Mouse (Mus musculus): ENCODE measurements around the gene Nlrc5. TPM values are rescaled to one million over a fixed set of nuclear protein-coding genes. Genes with fewer than 3 reads are reported as not detected.

The Nlrc5 gene
- polyA plus RNA-seq, 1 experiment from 2014 or later: not detected

DNA sequence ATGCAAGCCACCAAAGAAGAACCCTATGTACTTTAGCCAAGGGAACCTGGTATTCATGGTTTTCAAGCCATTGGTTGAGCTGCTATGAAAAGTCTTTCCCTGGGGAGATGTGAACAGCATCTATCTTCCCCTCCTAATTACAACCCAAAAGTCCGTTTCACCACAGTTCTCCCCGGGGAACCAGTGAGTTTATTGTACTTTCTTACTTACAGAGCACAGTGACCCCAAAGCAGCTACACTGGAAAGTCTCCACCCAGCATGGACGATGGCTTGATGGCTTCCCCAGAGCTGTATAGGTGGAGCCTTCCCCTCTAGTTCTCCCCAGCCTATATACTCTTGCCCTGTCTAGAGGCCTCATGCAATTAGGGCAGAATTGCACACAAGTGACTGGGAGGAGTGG, 1.9 kb upstream of the Nlrc5 start:
- Histone ChIP-seq H3K4me3 (no peak overlapping the region), H3K27me3 (ENCODE audit: low read depth, poor library complexity, severe bottlenecking) (peaks cover 47% of the 10 kb centered on the region), H3K9me3 (replicated peaks) (no peaks in the 10 kb centered on the region), H3K36me3 (no peaks in the 10 kb centered on the region), H3K27ac (no peak overlapping the region), H3K4me1 (peaks cover 14% of the 10 kb centered on the region)
- WGBS: 80% methylated on average over 3 of the region's 3 CpGs
- DNase-seq (ENCODE audit: low spot score): no peak

DNA sequence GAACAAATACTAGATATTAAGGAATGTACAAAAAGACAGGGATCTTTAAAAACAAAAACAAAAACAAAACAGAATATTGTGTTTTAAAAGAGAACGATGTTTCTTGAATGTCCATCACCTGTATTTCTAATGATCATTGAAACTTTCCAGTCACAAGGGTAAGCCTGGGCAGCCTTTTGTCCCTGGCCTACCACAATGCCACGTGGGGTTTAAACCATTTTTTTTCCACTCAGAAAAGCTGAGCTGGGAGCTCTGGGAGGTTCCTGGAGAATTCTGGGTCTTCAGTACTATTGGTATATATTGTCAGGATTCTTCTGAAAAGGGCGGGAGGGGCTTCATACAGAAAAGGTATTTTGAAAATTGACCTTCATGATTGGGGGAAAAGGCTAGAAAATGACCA, 802 bp downstream of the Nlrc5 start:
- H3K4me1 ChIP-seq: peaks cover 14% of the 10 kb centered on the region
- DNase-seq (ENCODE audit: low spot score): no peak
- H3K27ac ChIP-seq: no peak overlapping the region
- H3K36me3 ChIP-seq: no peaks in the 10 kb centered on the region
- no peaks in the 10 kb centered on the region for H3K9me3 ChIP-seq (replicated peaks)
- H3K4me3 ChIP-seq: no peak overlapping the region
- H3K27me3 ChIP-seq (ENCODE audit: low read depth, poor library complexity, severe bottlenecking): peaks cover 47% of the 10 kb centered on the region
- 84% methylated on average over 3 of the region's 3 CpGs for WGBS

- no peak for DNase-seq (ENCODE audit: low spot score)
- no peak overlapping the region for H3K4me3 ChIP-seq
- peaks cover 47% of the 10 kb centered on the region for H3K27me3 ChIP-seq (ENCODE audit: low read depth, poor library complexity, severe bottlenecking)
- 91% methylated on average over 15 of the region's 15 CpGs for WGBS
- no peaks in the 10 kb centered on the region for H3K36me3 ChIP-seq
- H3K9me3 ChIP-seq (replicated peaks): no peaks in the 10 kb centered on the region
- H3K27ac ChIP-seq: no peak overlapping the region
- peaks cover 14% of the 10 kb centered on the region for H3K4me1 ChIP-seq
Observed at GRCm38 (mm10) chr8:94435397-94436111, 1.4 kb downstream of the Nlrc5 start.

DNA sequence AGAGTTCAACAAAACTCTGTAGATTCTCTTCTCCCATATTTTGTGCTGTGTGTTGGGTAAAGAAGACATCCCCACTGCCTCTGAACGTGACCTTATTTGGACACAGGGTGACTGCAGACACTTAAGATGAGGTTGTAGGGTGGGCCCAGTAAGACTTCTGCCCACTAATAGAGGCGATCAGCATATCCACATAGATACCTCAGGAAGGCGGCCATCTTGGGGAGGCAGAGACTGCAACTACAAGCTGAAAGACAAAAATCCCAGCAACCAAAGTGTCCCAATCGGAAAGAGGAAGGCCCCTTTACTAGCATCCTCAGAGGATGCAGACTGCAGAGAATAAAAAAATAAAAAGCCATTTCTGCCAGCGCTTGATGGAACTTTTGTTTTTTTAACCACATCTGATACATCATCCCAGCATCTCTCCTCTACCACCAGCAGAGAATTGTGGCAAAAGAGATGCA, 2.0 kb downstream of the Nlrc5 start:
- WGBS: 90% methylated on average over 5 of the region's 5 CpGs
- no peak for DNase-seq (ENCODE audit: low spot score)

DNA sequence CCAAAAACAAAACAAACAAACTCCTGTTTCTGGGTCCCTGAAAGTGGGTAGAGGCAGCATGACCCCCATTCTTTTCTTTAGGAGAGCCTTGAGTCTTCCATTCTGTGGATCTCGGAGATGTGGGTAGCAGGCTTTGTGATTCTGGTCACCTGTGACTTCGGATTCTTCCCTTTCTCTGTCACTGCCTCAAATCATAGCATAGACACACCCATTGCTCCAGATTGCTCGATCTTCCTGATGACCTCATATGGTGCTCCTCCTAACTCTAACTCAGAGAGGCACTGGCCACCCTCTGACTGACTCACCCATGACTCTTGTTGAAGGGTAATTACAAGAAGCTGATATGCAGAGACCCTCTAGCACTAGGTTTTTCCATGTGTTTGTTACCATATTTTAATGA, 2.7 kb downstream of the Nlrc5 start:
- H3K36me3 ChIP-seq: no peaks in the 10 kb centered on the region
- peaks cover 45% of the 10 kb centered on the region for H3K27me3 ChIP-seq (ENCODE audit: low read depth, poor library complexity, severe bottlenecking)
- no peaks in the 10 kb centered on the region for H3K9me3 ChIP-seq (replicated peaks)
- no peak overlapping the region for H3K27ac ChIP-seq
- peaks cover 9% of the 10 kb centered on the region for H3K4me1 ChIP-seq
- no peak for DNase-seq (ENCODE audit: low spot score)
- H3K4me3 ChIP-seq: no peak overlapping the region
- 86% methylated on average over 3 of the region's 3 CpGs for WGBS

More for the DNA sequence above, 2.0 kb downstream of the Nlrc5 start:
- Histone ChIP-seq H3K27me3 (ENCODE audit: low read depth, poor library complexity, severe bottlenecking) (peaks cover 47% of the 10 kb centered on the region), H3K36me3 (no peaks in the 10 kb centered on the region), H3K4me3 (no peak overlapping the region), H3K9me3 (replicated peaks) (no peaks in the 10 kb centered on the region), H3K27ac (no peak overlapping the region), H3K4me1 (peaks cover 10% of the 10 kb centered on the region)

DNA sequence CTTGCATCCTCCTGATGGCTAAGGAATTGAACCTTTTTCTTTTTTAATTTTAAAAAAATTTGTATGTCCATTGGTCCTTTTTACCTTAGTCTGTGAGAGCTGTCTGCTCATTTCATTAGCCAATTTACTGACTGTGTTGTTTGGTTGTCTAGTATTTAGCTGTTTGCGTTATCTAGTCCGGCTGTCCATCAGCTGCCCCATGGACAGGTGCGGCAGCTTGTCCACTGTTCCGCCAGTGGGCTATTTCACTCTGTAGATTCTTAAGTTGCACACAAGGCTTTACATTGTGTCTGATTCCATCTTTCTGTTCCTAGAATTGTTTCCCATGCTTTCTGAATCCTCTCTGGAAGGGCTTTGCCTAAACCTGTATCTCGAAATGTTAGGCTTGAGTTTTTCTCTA, 4.5 kb downstream of the Nlrc5 start:
- H3K4me3 ChIP-seq: no peak overlapping the region
- H3K27me3 ChIP-seq (ENCODE audit: low read depth, poor library complexity, severe bottlenecking): peaks cover 27% of the 10 kb centered on the region
- no peak for DNase-seq (ENCODE audit: low spot score)
- no peaks in the 10 kb centered on the region for H3K36me3 ChIP-seq
- WGBS: 95% methylated on average over 5 of the region's 5 CpGs
- H3K9me3 ChIP-seq (replicated peaks): no peaks in the 10 kb centered on the region
- H3K27ac ChIP-seq: no peak overlapping the region
- peaks cover 8% of the 10 kb centered on the region for H3K4me1 ChIP-seq

DNA sequence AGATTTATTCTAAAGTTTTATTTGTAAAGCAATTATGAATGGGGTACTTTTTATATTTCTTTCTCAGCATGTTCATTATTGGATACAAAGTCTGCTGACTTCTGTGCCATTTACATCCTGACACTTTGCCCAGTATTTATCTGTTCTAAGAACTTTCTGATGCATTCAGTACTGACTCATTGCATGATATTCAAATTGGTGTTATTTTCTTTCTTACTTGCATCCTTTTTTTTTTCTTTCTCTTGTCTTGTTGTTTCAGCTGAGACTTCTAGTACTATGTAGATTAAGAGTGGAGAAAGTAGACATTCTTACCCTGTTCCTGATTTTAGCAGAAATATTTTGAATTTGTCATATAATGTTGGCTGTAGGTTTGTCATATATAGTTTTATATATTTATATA, 5.5 kb downstream of the Nlrc5 start:
- Histone ChIP-seq H3K9me3 (replicated peaks) (no peaks in the 10 kb centered on the region), H3K36me3 (no peaks in the 10 kb centered on the region), H3K27ac (no peak overlapping the region), H3K4me1 (no peaks in the 10 kb centered on the region), H3K4me3 (no peak overlapping the region), H3K27me3 (ENCODE audit: low read depth, poor library complexity, severe bottlenecking) (peaks cover 17% of the 10 kb centered on the region)
- DNase-seq (ENCODE audit: low spot score): no peak

DNA sequence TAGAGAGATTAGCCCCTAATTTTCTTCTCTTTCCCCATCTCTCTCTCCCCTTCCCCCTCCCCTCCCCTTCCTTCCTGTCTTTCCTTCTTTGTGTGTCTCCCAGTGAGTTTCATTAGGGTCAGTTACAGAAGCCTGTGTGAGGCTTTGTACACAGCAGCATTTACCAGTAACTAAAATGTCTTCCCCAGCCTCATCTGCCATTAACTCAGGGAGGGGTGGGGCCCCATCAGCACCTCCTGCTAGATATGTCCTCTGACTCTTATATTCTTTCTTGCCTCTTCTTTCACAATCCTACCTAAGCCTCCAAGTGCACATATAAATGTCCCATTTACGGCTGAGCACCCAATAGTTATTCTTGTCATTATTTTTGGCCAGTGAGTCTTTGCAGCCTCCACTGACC, 6.2 kb downstream of the Nlrc5 start:
- Histone ChIP-seq H3K27me3 (ENCODE audit: low read depth, poor library complexity, severe bottlenecking) (peaks cover 10% of the 10 kb centered on the region), H3K27ac (no peak overlapping the region), H3K4me3 (no peak overlapping the region), H3K36me3 (no peaks in the 10 kb centered on the region), H3K9me3 (replicated peaks) (no peaks in the 10 kb centered on the region), H3K4me1 (no peaks in the 10 kb centered on the region)
- WGBS: 95% methylated on average over 1 of the region's 1 CpGs
- DNase-seq (ENCODE audit: low spot score): no peak

DNA sequence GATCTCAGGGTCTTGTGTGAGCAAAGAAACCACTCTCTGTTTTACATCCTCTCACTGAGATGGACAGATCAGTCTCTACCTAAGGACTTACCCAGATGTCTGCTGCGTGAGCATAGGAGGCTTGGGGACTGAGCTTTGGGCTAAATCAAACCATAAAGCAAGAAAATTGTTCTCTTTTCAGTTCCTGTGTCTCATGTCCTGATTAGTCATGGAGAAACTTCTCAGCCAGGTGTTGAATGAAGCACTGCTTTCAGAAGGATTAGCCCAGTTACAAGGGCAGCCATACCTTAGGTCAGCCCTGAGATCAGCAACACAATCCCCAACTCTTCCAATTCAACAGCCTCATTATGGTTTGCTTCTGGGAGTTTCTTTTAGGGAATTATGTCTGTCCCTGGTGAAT, 7.5 kb downstream of the Nlrc5 start:
- Histone ChIP-seq H3K36me3 (no peaks in the 10 kb centered on the region), H3K27ac (no peak overlapping the region), H3K27me3 (ENCODE audit: low read depth, poor library complexity, severe bottlenecking) (no peaks in the 10 kb centered on the region), H3K4me1 (no peaks in the 10 kb centered on the region), H3K9me3 (replicated peaks) (no peaks in the 10 kb centered on the region), H3K4me3 (no peak overlapping the region)
- DNase-seq (ENCODE audit: low spot score): no peak
- WGBS: 77% methylated on average over 1 of the region's 1 CpGs

GRCm38 (mm10) chr8:94443153-94443552, 9.0 kb downstream of the Nlrc5 start:
- H3K27me3 ChIP-seq (ENCODE audit: low read depth, poor library complexity, severe bottlenecking): no peaks in the 10 kb centered on the region
- H3K4me3 ChIP-seq: no peak overlapping the region
- 84% methylated on average over 3 of the region's 3 CpGs for WGBS
- no peaks in the 10 kb centered on the region for H3K36me3 ChIP-seq
- no peak overlapping the region for H3K27ac ChIP-seq
- no peak for DNase-seq (ENCODE audit: low spot score)
- 0 out of 2 replicates have a peak, but pooled peaks cover 3% of the 10 kb centered on the region for H3K4me1 ChIP-seq
- H3K9me3 ChIP-seq (replicated peaks): no peaks in the 10 kb centered on the region

- Histone ChIP-seq H3K4me3 (no peak overlapping the region), H3K36me3 (no peaks in the 10 kb centered on the region), H3K27me3 (ENCODE audit: low read depth, poor library complexity, severe bottlenecking) (no peaks in the 10 kb centered on the region), H3K9me3 (replicated peaks) (no peaks in the 10 kb centered on the region), H3K27ac (no peak overlapping the region), H3K4me1 (0 out of 2 replicates have a peak, but pooled peaks cover 3% of the 10 kb centered on the region)
- 80% methylated on average over 2 of the region's 2 CpGs for WGBS
- DNase-seq (ENCODE audit: low spot score): no peak
Observed at GRCm38 (mm10) chr8:94444480-94444879, 10.3 kb downstream of the Nlrc5 start.

- DNase-seq (ENCODE audit: low spot score): no peak
Observed at GRCm38 (mm10) chr8:94447142-94447541, 13.0 kb downstream of the Nlrc5 start.

GRCm38 (mm10) chr8:94447583-94448324, 13.6 kb downstream of the Nlrc5 start:
- 70% methylated on average over 7 of the region's 7 CpGs for WGBS
- no peak overlapping the region for H3K4me3 ChIP-seq
- 0 out of 2 replicates have a peak, but pooled peaks cover 3% of the 10 kb centered on the region for H3K4me1 ChIP-seq
- H3K9me3 ChIP-seq (replicated peaks): no peaks in the 10 kb centered on the region
- no peaks in the 10 kb centered on the region for H3K27me3 ChIP-seq (ENCODE audit: low read depth, poor library complexity, severe bottlenecking)
- no peak overlapping the region for H3K27ac ChIP-seq
- DNase-seq (ENCODE audit: low spot score): no peak
- no peaks in the 10 kb centered on the region for H3K36me3 ChIP-seq

More at GRCm38 (mm10) chr8:94447142-94447541, 13.0 kb downstream of the Nlrc5 start:
- no peaks in the 10 kb centered on the region for H3K27me3 ChIP-seq (ENCODE audit: low read depth, poor library complexity, severe bottlenecking)
- WGBS: 93% methylated on average over 3 of the region's 3 CpGs
- 0 out of 2 replicates have a peak, but pooled peaks cover 3% of the 10 kb centered on the region for H3K4me1 ChIP-seq
- H3K36me3 ChIP-seq: no peaks in the 10 kb centered on the region
- no peak overlapping the region for H3K27ac ChIP-seq
- no peak overlapping the region for H3K4me3 ChIP-seq
- no peaks in the 10 kb centered on the region for H3K9me3 ChIP-seq (replicated peaks)

Data from limb, embryonic 10.5 days (tissue).